Mouse (Mus musculus) left cerebral cortex, postnatal 36 days (tissue): ENCODE measurements around the gene Sebox. TPM values are rescaled to one million over a fixed set of nuclear protein-coding genes. Genes with fewer than 3 reads are reported as not detected.
A peak's percentile ranks its signal among the peaks of the same experiment; 100 is the strongest.
"Not testable (repeated sequence)": the region's sequence is repeated elsewhere in the genome, so short reads cannot be mapped to it uniquely, and the experiment has no call there.

ENCODE experiments used
- DNase-seq, 2 experiments: peaks; one replicate each; pipeline ENCODE4 v3.0.0; 2021 to 2022; ENCODE audit warnings: low spot score in 2 of 2, mixed read lengths in 1 of 2
- intact Hi-C: fragments of 180-260 bp; cut with DNase I; formaldehyde crosslinking; loops from one replicate; pipeline ENCODE4 v1.15.1; 2025
- total RNA-seq, 2 experiments: library from RNA; stranded (reverse); gene quantifications; 2 replicates each; pipeline ENCODE4 v1.2.3; 2021

The Sebox gene
- total RNA-seq, 2 experiments from 2014 or later: 0.50 to 2.1 TPM

DNA sequence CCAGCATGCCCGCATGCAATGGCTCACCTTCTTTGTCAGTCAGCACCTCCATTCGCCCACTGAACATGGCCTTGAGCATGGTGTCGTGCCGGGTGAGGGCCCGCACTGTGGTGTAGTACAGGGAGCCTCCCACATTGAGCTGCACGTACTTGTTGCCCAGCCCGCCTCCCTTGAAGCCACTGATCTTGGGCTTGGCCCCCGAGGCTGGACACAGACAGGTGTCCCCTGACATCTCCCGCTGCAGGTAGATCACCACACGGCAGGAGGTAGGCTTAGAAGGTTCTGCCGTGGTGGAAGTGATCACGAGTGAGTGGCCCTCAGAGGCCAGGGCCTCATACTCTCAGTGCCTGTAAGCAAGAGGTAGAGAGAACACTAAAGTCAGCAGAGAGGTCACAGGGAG, 26.8 kb downstream of the Sebox start:
- DNase-seq: no peak
- intact Hi-C loops: no loop called here

DNA sequence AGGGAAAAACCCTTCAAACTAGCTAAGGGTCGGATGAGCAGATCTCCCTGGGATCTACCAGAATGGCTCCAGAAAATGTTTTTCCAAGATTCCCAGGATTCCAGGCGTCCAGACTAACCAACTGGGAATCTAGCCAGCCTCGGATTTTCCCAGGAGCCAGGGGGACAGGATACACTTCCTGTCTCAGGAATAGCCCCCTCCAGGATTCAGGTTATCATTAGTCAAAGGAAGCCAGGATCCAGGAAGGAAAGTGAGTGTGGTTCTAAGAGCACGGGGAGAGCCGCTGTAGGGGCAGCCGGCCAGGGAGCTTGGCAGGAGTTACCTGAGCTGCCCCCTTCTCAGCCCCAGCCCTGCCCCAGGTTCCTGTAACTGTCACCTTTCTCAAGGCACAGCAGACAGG, 27.8 kb downstream of the Sebox start:
- intact Hi-C loops: no loop called here
- no peak for DNase-seq

DNA sequence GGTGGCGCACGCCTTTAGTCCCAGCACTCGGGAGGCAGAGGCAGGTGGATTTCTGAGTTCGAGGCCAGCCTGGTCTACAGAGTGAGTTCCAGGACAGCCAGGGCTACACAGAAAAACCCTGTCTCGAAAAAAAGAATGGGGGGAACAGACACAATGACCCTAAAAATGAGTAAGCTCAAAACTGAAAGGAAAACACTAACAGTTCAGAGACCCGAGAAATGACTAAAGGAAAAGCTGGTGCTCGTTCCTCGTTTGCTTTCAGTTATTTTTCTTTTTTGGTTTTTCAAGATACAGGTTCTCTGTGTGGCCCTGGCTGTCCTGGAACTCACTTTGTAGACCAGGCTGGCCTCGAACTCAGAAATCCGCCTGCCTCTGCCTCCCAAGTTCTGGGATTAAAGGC, 28.3 kb downstream of the Sebox start:
- intact Hi-C loops: not testable (repeated sequence)

DNA sequence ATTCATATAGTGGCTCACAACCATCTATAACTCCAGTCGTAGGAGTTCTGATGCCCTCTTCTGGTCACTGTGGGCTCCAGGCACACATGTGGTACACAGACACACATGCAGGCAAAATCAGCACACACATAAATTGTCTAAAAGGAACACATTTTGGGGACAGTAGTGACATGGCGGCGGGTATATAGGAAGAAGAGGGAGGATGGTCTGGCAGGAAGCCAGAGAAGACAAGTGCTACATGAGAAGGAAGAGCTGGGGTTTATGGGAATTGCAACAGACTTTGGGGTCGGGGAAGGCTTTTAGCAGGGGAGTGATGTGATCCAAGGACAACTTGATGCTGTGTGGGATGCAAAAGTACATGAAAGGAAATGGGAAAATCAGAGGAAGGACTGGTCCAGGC, 31.3 kb downstream of the Sebox start:
- no peak for DNase-seq
- intact Hi-C loops: no loop called here

More for the DNA sequence above, 28.3 kb downstream of the Sebox start:
- not testable (repeated sequence) for DNase-seq

GRCm38 (mm10) chr11:78535376-78536079, 32.3 kb downstream of the Sebox start:
- no peak for DNase-seq
- intact Hi-C loops: loop anchor here (1.0 to 2.0 kb wide), 2 partner anchors 15 to 23 kb away; partner anchors contain the start of genes Poldip2, Tmem199 and Tmem97

- intact Hi-C loops: loop anchor here (1.0 to 2.0 kb wide), 2 partner anchors 14 to 23 kb away; partner anchors contain the start of genes Poldip2, Tmem199 and Tmem97
- DNase-seq: peak; percentile 97 to 98
These were observed 32.9 kb downstream of the Sebox start, which contains the start of the genes Tnfaip1 and Ift20 for GRCm38 (mm10) chr11:78536080-78536689. Gene Tnfaip1 (minus strand): TSS chr11:78536332. Gene Ift20 (plus strand): TSS chr11:78536361.

- intact Hi-C loops: loop anchor here (1.0 to 2.0 kb wide), 2 partner anchors 14 to 24 kb away; partner anchors contain the start of genes Poldip2, Tmem199 and Tmem97
- no peak for DNase-seq
These were observed 33.4 kb downstream of the Sebox start for GRCm38 (mm10) chr11:78536690-78537084.

GRCm38 (mm10) chr11:78540358-78540757, 37.1 kb downstream of the Sebox start:
- DNase-seq: no peak
- intact Hi-C loops: no loop called here

DNA sequence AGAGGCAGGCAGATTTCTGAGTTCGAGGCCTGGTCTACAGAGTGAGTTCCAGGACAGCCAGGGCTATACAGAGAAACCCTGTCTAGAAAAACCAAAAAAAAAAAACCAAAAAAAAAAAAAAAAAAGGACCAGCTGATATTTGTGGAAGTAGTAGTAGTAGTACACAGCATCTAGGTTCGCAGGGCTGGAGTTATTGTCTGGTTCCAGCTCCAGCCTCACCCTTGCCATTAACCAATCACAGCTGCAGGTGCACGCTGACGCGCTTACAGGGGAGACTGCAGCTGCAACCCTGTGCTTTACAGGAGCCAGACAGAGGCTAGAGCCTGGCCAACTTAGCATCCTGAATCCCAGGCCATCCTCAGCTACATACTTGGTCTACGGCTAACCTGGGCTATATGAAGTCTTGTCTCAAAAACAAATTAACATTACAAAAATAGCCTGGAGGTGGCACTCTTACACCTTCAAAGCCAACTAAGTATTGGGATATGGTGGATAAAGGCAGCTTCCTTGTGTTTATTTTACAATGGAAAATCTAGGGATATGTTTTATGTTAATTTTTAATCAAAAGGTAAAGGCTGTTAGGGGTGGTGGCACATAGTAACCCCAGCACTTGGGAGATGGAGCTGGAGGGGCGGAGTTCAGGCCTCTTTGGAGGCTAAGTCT, 41.3 kb downstream of the Sebox start:
- intact Hi-C loops: loop anchor here (2.0 kb wide), 1 partner anchor 412 kb away; no protein-coding TSS in a partner anchor
- peak in 1 of 2 experiments; percentile 4 for DNase-seq

GRCm38 (mm10) chr11:78545181-78545580, 41.9 kb downstream of the Sebox start:
- peak in 1 of 2 experiments; percentile 2 for DNase-seq
- intact Hi-C loops: loop anchor here (2.0 kb wide), 1 partner anchor 412 kb away; no protein-coding TSS in a partner anchor

DNA sequence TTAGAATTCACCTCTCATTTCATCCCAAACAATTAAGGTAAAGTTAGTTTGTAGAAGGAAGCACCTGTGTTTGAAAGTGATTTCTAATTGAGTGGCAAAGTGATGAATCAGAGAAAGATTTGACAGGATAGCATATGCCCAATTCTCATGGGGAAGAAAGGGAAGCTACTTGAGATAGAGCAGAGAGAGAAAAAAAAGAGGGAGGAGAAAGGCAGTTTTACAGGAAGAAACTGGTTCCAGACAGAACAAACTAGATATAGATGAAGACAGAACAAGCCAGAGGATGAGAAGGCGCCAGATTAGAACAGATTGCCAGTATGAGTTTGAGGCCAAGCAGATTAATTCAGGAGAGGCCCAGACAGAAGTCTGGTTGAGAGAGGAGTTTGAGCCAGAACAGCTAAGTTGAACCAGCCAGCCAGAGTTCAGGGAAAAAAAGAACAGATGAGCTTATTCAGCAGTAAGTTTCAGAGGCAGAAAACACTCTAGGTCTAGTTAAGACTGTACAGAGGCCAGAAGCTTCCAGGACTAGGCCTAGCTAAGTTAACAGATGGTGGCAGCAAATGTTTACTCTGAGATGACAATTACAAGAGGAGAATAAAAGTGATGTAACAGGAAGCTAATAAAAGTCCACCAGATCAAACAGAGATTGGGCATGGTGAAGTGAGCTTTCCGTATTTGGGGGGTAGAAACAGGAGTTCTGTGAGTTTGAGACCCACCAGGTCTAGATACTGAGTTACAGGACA, 44.6 kb downstream of the Sebox start:
- DNase-seq: no peak
- intact Hi-C loops: no loop called here

GRCm38 (mm10) chr11:78549491-78549987, 46.3 kb downstream of the Sebox start:
- DNase-seq: peak in 1 of 2 experiments; percentile 3
- intact Hi-C loops: no loop called here

- intact Hi-C loops: loop anchor here (1.0 to 5.0 kb wide), 2 partner anchors 14 to 277 kb away; partner anchors contain the start of genes Ift20, Lyrm9 and Tnfaip1
These were observed 47.2 kb downstream of the Sebox start, which contains the start of gene Tmem97 for GRCm38 (mm10) chr11:78550168-78551058. Gene Tmem97 (minus strand): TSS chr11:78550777.

GRCm38 (mm10) chr11:78551059-78551398, 47.8 kb downstream of the Sebox start:
- no peak for DNase-seq
- intact Hi-C loops: loop anchor here (5.0 kb wide), 1 partner anchor 276 kb away; the partner anchor contains the start of gene Lyrm9

More at GRCm38 (mm10) chr11:78550168-78551058, 47.2 kb downstream of the Sebox start, which contains the start of gene Tmem97:
- peak; percentile 92 to 95 for DNase-seq
